Mouse (Mus musculus) cerebellum, adult 8-10 months (tissue): ENCODE measurements around the gene Def6.

Experiments used
- DNase-seq: peaks from one replicate; pipeline ENCODE4 v3.0.0; 2022

Def6 gene

GRCm38 (mm10) chr17:28277721-28278120, 70.1 kb downstream of the Def6 start:
- DNase-seq: no peak

GRCm38 (mm10) chr17:28278156-28278555, 70.6 kb downstream of the Def6 start:
- DNase-seq: no peak
